Mouse (Mus musculus): ENCODE measurements around the gene Cidec.

GRCm38 (mm10) chr6:113406683-113407082 lies 28.9 kb downstream of the Cidec start:
- peak; percentile 46; the same call in 1 of the 2 replicates for TF ChIP-seq CTCF (conservative IDR thresholded peaks at IDR 0.05; ENCODE audit: insufficient read depth, insufficient read length, low read depth, low read length)
- TF ChIP-seq POLR2A (IDR thresholded peaks at IDR 0.05; ENCODE audit: low read depth, low read length): no peak

Data from kidney, adult 2 months (tissue).